Mouse (Mus musculus) layer of hippocampus, postnatal 36 days (tissue): ENCODE measurements around the gene Fsd2. TPM values are rescaled to one million over a fixed set of nuclear protein-coding genes. Genes with fewer than 3 reads are reported as not detected.

ENCODE experiments used
- DNase-seq, 2 experiments: peaks; one replicate each; pipeline ENCODE4 v3.0.0; 2022
- total RNA-seq, 2 experiments: library from RNA; stranded (reverse); gene quantifications; 2 replicates each; pipeline ENCODE4 v1.2.3; 2021

Fsd2 gene
- total RNA-seq, 2 experiments from 2014 or later, result 0.33 to 0.35 TPM

DNA sequence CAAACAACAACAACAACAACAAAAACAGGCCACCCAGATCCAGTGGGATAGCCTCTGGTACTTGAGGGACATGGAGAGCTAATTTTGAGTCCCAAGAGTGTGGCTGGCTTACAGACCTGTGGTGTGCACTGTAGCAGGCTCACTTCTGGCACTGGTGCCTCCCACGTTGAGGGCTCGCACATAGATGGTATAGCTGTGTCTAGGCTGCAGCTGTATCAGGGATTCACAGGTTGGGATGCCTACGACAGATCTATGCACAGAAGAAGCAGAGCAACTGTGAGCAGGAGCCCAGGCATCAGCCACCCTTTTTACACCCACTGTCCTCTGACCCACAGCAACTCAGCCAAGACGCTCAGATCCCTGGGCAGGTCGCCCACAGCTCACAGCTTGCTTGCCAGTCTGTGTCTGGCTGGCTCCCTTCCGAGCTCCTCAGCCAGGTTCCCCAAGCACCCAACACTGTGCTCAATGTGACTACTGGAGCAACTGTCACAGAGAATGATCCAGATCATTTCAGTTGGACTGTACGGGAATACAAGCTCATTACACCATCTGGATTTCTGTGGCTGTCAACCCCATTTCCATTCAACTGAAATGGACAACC is 24.7 kb downstream of the Fsd2 start:
- DNase-seq, result peak; percentile 68 to 78

DNA sequence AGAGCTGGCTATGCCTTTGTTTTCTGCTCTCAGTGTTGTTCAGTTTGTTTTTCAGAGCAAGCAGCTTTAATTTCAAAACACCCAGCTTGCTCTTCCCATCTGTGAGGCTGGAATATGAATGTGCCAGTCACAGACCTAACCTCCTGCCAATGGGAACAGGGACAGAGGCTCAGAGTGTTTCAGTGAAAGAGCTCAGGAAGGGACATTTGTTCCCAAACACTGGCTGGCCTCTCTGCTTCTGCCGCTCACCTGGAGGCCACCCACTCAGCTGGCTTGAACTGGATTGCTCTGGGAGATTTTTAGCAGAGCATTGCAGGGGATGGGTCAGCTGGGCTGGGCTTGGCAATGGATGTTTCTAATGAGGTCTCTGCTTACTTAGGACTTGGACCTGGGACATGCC is 25.7 kb downstream of the Fsd2 start:
- peak in 1 of 2 experiments; percentile 48 for DNase-seq

DNA sequence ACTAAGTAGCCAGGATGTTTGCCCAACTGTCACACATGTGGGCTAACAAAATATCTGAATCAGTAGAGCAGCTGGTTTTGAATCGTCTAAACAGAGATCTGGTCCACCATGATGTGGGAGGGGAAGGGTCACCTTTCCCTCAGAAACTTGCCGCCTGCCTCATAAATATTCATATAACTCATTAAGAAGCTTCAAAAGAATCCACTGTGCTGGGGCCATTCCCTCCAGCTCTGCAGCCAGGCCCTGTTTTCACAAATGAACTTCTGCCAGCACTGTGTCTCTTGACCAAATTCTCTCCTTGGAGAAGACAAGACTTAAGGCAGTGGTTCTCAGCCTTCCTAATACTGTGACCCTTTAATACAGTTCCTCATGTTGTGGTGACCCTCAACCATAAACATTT is 27.2 kb downstream of the Fsd2 start:
- peak in 1 of 2 experiments; percentile 19 for DNase-seq

DNA sequence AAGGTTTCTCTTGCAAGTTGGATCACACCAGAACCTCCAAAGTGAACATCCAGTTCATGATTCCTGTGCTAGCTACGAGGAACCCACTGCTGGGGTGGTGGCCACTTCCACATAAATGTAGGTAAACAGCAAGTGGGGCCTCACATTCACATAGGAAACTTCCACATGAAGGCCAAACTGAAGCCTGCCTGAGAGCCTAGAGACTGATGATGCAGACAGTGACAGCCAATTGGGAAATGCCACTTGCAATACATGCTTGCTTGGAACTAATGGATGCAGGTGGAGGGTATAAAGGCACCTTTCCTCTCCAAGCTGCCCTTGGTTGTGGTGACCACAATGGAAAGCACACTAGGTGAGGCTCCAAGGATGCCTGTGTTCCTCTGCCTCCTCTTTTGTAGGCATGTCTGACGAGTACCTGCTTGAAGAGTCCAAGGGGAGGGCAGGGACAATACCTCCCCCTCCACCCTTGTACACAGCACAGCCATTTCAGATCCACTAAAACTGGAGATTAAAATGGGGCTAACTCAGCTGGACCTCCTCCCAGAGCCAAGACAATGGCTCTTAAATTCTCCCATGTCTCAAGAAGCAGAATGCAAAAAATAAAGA is 28.6 kb downstream of the Fsd2 start:
- DNase-seq, result peak in 1 of 2 experiments; percentile 26

DNA sequence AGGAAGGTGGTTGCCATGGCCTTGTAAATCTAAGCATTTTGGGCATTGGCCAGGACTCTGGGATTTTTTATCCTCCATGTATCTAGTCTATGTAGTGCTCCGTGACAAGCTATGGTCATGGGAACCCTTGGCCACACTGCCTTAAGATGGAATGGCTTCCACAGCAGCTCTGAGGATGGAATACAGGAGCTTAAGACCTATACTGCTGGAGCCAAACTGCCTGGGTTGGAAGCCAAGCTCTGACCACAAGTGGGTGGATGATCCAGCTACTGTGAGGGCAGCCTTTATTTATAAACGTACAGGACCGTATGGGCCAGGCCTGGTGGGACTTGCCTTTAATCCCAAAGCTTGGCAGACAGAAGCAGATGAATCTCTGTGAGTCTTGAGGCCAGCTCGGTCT is 30.3 kb downstream of the Fsd2 start:
- DNase-seq, result no peak

DNA sequence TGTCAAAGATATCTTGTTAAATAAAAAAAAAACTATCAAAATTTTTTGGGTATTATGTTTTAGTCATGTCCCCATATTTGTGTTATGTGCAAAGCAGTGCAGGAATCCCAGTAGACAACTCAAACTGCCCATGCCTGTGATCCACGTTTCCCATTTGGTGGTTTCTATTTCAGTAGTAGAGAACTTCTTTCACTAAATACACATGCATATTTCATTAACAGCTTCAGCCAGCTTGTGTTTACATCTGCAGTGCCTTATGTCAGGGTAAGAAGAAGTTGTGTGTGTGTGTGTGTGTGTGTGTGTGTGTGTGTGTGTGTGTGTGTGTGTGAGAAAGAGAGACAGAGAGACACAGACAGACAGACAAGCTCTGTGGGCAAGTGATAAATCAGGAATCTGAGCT is 35.3 kb downstream of the Fsd2 start:
- no peak for DNase-seq

DNA sequence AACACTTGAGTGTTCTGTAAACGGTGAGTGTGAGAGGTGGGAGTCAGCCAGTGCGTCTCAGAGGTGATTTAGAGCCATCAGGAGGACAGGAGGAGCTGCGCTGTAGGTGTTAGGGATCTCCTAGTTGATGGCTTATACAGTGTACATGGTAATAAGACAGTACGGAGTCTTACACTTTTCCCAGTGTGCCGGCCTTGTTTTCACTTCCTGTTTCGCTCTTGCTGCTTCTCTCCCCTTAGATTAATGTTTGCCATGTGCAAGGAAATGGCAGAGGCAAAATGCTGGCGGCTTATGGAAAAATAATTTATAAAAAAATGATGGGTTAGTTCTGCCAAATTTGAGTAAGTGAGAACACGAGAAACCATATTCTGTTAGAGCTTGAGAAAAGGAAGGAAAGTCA is 37.8 kb downstream of the Fsd2 start:
- DNase-seq, result no peak

DNA sequence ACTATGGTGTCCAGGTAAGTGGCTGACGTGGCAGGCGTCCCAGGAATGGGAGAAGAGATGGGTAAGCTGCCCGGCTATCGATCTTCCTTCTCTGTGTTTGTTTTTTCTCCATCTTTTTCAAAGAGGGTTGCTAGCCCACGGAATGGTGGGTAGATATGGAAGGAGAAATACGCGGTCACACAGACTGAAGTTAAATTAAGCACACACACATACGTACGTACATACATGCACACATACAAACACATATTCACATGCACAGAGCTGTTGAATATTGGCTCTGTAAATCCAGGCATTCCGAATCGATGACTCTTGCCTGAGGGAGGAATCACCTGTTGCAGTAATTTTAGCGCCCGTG is 43.1 kb downstream of the Fsd2 start:
- DNase-seq, result no peak

DNA sequence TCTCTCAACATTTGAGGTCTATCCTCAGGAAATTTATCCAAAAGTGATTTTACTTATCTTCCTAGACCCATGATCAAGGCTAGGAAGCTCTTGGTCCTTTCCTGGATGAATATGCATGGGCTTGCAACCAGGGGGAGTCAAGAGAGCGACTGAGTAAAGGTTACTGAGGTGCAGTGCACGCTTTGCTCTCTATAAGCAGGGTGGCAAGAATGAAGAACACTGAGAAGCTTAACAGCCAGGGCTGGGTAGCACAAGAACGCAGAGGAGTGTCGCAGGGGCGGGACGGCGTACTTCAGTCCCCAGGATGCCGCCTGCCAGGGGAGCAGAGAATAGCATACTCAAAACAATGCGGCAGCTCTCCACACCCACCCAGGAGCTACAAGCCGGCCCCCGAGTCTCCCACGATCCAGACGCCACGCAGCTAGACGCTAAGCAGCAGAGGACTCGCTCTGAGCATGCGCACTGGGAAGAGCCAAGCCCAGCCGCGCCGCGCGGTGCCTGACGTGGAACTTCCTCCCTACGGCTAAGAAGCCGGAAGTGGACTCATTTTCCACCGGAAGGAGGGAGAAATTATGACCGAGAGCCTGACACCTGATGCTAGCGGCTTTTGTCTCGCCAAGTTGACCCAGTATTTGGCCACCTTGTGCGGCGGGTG is 43.6 kb downstream of the Fsd2 start:
- DNase-seq, result peak; percentile 90

DNA sequence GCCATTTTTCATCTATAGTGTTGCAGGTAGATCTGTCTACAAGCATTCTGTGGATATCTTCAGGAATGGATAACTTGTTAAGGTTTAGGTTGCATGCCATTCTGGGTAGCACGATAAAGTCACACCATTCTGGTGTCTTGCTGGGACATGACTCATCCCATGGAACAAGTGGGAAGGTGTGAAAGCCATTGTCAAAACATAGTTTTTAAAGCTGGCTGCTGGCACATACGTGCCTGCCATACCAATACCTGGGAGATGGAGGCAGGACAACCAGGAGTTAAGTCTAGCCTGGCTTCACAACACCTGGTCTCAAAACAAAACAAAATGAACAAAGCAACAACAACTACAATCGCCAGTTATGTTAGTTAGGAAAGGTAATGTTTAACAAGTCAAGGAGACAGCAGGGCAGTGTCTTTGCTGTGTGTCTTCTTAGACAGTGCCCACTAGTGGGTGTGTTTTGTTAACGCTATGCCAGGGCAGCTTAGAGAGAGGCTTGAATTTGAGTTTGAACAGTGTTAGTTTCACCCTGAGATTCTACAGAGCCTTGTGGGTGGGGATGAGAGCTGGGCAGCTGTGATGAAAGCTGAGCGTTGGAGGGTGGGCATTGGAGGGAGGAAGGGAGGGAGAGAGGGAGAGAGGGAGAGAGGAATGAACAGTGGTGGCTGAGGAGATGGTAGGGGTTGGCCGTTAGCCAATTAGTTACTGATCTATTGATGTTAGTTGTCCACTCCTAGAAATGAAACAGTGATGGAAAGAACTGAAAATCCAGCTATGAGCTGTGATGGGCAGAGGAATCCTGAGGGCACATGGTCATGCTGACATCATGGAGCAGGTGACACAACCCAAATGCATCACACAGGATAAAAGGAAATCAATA is 50.4 kb downstream of the Fsd2 start:
- no peak for DNase-seq

DNA sequence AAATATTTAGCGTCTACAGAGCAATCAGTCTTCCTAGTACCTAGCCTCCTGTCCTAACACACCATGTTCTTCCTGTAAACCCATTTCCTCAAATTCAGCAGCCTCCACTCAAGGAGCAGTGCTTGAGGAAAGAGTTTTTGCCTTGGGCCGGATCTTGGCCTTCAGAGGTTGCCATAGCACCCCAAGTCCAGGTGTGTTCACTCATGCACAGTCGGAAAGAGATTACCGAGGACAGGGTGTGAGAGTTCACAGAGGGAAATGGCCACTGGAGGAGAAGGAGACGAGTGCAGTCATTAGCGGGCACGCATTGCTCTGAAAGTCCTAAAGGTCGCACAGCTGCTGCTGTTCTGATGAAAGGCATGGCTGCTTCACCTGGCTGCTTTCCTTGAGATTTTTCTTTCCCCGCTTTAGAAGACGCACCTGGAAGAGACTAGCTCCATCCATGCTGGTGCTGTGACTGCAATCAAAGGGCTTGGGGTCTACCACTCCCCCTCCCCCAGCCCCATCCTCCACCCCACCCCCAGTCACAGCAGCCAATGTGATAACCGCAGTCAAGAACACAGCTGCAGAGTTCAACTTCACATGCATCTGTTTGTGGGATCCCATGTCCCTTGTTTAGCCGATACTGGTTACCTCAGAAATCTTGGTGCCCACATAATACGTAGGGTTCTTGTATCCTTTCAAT is 51.7 kb downstream of the Fsd2 start:
- no peak for DNase-seq

DNA sequence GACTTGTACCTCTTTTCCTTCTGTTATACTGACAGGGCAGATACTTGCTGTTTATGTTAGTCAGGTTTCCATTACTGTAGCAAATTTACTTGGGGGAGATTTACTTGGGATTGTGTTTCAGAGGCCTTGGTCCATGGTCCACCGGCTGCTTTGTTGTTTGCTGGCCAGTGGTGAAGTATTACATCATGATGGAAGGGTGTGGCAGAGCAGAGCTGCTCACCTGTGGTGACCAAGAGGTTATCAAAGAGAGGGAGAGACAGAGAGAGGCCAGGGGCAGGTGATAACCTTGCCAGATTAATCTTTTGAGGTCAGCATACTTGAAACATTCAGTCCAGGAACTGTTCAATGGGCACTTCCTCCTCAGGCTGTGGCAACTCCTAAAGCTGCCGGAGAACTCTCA is 65.7 kb downstream of the Fsd2 start:
- no peak for DNase-seq

DNA sequence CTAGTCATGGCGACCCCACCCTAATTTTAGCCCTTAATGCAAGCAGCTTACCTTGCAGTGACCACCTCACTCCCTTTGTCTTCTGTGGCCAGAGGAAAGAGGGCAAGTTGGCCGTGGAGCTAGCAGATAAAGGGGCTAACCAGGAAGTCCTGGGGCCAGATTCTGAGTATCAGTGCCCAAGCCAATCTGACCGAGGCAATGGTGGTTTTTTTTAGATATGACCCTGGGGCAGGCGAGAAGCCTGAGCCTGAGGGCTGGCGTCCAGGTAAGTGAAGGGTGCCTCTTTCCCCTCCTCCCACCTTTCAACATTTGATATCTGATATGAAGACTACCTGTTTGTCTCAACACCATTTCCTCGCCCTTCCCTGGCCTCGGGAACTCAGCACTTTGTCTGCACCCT is 68.6 kb downstream of the Fsd2 start, which contains the start of gene BC048679:
Gene BC048679 (minus strand): TSS at position 101 of the 400 bp plus-strand sequence.
- no peak for DNase-seq

DNA sequence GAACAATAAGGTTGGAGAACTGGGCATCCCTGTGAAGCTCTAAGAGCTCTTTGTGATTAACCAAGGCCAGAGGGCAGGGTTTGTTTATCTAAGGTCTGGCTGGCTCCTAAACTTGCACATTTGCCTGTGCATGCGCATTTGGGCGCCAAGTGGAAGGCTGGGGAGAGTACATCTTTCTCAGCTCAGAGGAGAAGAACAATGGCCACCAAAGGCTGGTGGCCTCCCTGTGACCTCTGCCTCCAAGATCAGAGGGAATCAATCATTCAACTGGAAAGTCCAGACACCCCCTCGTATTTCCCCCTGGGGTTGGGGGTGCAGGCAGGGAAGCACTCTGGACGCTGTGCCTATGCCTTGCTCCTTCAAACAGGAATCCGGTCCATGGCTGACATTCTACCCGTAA is 69.6 kb downstream of the Fsd2 start:
- DNase-seq, result no peak

DNA sequence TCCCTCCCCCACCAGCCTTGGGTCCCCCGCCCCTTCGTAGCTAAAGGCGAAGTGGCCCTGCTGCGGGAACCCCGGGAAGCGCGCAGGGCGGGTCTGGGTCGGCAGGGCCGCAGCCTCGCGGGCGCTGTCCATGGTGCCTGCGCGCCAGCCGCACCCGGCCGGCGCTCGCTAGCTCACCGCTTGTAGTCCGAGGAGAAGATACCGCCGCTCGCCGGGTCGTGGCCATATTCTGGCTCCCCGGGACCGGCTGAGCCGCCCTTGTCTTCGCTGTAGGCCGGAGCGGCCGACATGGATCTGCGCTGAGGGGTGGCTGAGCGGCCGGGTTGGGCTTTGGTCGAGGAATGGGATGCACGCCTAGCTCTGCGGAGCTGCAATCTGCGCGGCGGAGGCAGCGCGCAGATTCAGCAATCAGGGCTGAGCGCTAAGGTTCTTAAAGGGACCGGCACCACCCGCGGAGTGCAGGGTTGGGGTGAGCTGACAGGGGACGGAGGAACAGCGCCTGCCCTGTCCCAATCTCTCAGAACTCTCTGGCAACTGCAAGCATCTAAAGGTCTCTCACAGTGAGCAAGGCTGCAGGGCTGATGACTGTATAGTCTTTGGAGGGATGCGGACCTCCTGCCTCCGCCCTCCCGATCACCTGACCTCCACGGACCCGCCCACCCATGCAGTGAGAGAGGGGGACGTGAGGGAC is 73.3 kb downstream of the Fsd2 start, which contains the start of gene Ap3b2:
Gene Ap3b2 (minus strand): TSS at position 595 of the 691 bp plus-strand sequence.
- peak; percentile 76 to 82 for DNase-seq

DNA sequence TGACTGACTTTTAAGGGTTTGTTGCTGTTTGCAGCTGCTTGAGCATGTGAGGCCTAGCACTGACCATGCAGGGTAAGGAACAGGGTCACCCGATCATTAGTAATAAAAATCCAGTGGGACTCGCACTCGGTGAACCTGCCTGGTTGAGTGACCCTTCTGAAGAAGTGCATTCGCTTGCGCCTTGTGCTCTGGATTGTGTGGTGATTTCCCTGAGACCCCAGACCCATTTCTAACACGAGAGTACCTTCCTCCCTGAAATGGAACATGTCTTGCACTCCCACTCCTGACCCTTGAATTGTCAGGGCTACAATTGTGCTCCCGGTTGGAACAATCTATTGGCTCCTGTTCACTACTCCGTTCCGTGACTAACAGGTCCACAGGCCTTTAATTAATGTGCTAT is 74.1 kb downstream of the Fsd2 start:
- no peak for DNase-seq

DNA sequence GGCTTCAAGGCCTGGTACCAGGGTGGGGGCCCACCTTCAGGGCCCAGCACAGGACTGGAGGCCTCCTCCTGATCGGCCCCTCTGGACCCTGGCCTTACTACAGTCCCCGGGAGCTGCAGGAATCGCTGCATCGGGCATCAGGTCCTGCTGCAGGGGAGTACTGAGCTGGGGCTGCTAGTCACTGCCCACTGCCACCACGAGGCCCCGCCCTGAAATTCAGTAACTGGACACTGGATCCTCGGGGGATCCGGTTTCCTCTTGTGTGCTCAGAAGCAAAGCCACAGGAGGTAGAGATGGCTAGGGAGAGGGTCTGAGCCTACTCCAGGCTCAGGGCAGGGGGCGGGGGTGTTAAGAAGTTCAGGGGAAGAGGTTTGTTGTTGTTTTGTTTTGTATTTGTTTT is 77.1 kb downstream of the Fsd2 start:
- DNase-seq, result no peak
